ENCODE assay signal across 13 mouse cellular contexts in genomic region chr3:141581892-141582214, GRCm38 (mm10).
"Had no signal": no experiment of that assay in that cellular context is flagged by ENCODE, and none has a peak within 500 bp of the region (broad histone marks: within the 10 kb centered on the region; RNA-seq: fewer than 3 reads in every experiment).

No protein-coding gene starts in this region.

- H3K36me3 ChIP-seq: liver, embryonic 15.5 days; midbrain, embryonic 10.5 days had no signal

- H3K9me3 ChIP-seq: liver, embryonic 15.5 days; midbrain, embryonic 10.5 days had no signal

- H3K4me3 ChIP-seq: liver, embryonic 15.5 days; midbrain, embryonic 10.5 days had no signal

- ATAC-seq: intestine, postnatal 0 days; lung, postnatal 0 days had no signal

- H3K27ac ChIP-seq: liver, embryonic 15.5 days; midbrain, embryonic 10.5 days had no signal

- H3K9ac ChIP-seq: liver, embryonic 15.5 days had no signal

- H3K4me2 ChIP-seq: liver, embryonic 11.5 days; liver, embryonic 15.5 days had no signal

- H3K27me3 ChIP-seq: liver, embryonic 15.5 days had no signal

- DNase-seq: kidney, adult 8-10 months; kidney, postnatal 36 days; layer of hippocampus, adult 9-11 months; layer of hippocampus, postnatal 36 days; lung, adult 2 months; lung, postnatal 36 days; thymus, adult 18-20 months; thymus, postnatal 14 days had no signal

- H3K4me1 ChIP-seq: liver, embryonic 15.5 days had no signal
